Mouse (Mus musculus) mouse embryonic stem cell (cell line): Measurements from ENCODE around the gene Gh.
"Not testable (repeated sequence)": the region's sequence is repeated elsewhere in the genome, so short reads cannot be mapped to it uniquely, and the experiment has no call there.

Experiments used
- in situ Hi-C, 2 experiments: fragments of 300-500 bp; cut with MboI; formaldehyde crosslinking; loops; 1 replicate in 1 of 2; 3 replicates in 1 of 2; pipeline ENCODE4 v1.14.3; 2019 to 2020; ENCODE audit warnings: low sequenced_read_pairs in 2 of 2, low pct_unique_long_range_greater_than_20kb in 1 of 2, mixed read lengths in 1 of 2; ENCODE audit not compliant: unreplicated experiment in 1 of 2

The Gh gene

DNA sequence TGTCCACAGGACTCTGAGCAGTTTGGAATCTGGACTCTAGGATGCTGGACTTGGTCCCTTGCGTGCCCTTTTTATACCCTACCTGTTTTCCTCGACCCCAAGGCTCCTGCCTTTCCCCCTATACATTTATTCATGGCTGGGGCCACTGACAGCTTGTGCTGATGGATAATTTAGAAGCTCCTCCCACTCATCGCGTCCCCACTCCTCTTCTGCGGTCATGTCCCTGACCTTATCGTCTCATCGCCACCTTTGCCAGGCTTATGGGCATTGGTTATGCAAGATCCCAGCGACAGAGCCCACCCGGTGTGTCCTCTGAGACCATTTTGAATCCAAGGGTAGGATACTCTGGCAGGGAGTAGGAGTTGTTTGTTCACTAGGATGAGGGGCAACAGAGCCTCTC is at the start of gene Gh:
TSS of gene Gh (minus strand) at position 101 of the 400 bp plus-strand sequence.
- in situ Hi-C loops, result no loop called here

DNA sequence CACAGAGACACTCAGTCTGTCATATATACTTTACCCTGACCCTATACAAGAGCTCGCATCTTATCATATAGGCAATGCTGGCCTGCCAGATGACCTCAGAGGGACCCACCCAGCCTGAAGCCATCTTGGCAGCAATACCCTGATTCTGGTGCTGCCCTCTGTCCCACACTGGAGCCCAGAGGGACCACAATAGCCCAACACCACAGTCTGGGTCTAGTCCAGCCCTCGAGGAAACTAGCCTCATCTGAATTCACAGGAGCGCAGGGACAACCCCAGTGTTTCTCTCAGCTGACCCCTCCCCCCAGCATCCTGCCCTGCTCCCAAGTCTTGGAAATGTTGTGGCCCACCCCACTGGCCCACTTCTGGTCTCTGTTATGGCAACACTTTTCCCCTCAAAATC is 49.6 kb upstream of the Gh start:
- in situ Hi-C loops, result no loop called here

DNA sequence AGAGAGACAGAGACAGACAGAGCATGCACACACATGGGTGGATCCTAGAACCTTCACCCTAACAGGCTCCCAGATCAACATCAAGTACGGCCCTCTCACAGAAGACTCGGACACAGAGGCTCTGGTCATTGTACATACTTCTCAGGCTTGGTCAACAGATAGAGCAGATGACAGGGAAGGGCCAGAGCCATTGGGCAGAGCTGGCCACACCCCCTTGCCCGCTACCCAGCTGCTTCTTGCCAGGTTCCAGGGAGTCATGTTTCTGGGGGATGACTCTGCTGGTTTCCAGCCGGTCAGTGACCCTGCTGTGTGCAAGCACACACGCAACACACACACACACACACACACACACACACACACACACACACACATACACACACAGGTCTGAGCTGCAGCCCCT is 49.2 kb upstream of the Gh start:
- in situ Hi-C loops, result no loop called here

DNA sequence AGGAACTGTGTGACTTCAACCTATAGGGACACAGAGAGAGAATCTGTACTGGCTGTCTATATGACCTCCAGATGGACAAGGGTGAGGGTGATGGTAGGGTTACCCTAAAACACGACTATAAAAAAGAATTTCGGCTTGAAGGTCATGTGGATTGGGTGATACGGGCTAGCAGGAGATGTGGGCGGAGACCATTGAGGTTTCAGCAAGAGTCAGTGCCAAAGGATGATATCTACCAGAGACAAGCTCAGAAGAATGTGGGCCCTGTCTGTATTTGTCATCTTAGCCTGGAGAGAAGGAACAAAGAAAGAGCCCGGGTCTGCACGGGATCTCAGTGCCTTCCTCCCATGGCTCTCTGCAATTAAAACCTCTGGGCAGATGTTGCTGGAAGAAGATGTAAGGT is 48.1 kb upstream of the Gh start:
- in situ Hi-C loops, result no loop called here

DNA sequence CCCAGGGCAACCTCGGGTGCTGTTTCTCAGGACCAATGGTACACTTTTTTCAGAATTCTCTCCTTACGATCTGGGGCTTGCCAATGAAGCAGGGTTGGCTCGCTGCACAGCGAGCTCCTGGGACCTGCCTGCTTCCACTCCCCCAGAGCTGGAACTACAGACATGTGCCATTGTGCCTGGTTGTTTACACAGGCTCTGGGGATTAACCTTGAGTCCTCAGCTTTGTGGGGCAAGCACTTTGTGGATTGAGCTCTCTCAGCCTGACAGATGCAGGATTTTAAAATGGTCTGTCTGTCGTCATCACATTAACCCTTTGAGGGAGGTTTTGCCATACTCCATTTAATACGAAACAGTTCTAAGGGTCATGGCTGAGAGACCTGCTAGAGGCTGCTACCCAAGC is 43.2 kb upstream of the Gh start:
- in situ Hi-C loops, result no loop called here

DNA sequence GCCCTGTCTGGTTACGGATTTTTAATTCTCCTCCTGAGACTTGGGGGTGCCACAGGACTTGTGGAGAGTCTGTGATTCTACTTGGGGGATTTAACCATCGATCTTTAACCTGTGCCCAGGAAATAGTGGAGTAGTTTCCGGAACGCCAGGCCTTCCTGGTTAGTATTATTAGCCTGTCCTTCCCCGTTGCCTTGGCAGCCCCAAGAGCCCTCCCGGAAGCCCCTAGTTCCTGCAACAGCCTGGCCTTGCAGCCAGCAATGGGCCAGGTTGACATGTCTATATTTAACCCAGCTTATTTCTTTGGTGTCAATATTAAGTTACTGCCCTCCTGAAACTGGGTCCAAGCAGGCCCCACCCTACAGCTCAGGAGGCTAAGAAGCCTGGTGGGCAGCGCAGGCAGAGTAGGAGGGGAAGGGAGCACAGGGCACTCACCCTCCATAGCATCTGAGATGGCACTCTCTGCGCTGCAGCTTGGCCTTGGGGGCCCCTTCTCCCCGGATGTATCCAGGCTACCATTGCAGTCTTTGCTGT is 39.4 kb upstream of the Gh start:
- in situ Hi-C loops, result no loop called here

DNA sequence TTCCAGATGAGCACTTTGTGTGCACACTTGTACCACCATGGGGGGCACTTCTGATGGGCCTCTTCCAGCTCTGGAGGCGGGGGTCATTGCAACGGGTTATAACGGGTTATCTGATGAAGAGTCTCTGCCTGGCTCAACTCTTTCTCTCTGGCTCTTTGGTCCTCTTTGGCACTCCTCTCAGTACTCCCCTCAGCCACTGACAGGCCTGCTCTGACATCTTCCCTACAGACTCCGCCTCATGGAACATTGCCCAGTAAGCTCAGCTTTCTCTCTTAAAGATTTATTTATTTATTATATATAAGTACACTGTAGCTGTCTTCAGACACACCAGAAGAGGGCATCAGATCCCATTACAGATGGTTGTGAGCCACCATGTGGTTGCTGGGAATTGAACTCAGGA is 37.7 kb upstream of the Gh start:
- in situ Hi-C loops, result not testable (repeated sequence)

DNA sequence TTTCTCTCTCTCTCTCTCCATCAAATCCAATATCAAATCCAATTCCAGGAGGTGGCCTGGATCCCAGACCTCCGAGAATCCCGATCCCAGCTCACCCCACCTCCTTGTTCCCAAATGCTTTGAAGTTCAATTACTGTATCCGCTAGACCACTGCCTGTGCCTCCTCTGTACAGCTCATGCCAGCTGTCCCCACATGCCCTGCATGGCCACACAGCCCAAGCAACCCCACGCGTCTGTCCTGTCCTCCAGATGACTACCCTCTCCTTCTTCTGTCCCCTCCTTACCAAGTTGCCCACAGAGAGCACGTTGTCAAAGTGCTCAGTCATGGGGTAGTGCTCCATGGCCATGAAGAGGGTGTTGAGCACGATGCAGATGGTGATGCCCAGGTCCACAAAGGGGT is 37.2 kb upstream of the Gh start:
- in situ Hi-C loops, result no loop called here

DNA sequence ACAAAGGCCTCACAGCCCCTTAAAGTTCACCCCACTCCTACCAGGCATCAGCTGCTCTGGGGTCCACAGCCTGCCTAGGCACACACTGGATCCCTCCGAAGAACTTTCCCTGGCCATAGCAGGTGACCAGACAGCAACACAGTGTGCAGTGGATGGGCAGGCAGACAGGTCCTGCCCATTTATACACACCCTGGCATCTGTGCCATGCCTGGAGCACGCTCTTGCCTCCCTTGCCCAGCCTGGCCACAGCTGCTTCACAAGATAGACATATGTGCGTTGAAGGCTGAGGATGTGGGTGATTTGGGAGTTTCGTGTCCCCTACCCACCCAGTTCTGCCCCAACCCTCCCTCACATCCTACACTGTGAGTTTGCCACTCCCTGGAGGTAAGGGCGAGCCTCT is 36.4 kb upstream of the Gh start:
- in situ Hi-C loops, result no loop called here

DNA sequence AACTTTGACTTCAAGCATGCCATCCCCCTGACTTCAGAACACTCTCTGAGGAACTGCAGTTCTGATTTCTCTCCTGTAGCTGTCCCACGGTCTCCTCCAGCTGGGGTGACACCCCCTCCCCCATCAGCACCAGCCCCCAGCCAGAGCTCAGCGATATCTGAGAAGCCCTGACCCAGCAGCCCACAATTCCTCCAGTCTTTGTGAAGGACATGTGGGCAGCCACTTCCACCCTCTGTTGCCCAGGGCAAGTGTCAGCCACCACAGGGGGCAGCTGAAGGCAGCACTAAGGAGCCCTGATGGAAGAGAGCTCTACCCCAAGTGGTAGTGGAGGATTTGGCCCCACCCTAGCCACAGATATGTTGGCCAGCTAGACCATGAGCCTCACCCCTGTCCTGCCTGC is 32.4 kb upstream of the Gh start:
- in situ Hi-C loops, result no loop called here

DNA sequence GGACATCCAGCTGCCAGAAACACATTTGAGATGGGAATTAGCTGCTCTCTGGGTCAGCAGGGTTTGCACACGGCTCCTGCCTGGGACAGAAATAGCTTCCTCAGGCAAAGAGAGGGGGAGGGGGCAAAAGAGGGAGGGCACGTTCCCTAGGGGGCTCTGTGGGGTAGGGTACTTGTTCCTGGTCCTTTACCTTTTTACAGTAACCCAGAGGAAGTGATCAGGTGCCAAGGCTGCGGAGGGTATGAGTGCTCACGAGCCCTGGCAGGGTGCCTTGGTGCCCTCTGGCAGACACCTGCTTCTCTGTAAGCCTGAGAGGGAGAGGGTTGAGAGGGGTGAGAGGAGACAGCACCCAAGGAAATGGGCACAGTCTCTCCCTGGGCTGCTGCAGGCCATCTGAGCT is 30.8 kb upstream of the Gh start:
- in situ Hi-C loops, result no loop called here

DNA sequence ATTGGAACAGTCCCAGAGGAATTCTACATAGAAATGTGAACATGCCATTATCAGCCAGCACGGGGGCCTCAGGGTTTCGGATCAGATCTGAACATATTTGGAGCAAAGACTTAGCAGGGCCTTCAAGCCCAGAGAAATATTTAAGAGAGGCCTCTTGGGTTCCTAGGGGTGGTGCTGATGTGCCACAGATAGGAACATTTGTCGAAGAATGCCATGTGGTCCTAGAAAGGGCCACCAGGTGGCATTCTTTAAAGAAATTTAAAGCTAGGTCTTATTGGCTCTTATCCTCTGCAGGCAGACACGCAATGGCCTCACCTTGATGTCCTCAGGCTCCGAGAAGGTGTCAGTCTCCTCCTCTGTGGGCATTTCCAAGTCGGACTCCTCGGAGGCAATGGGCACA is 28.0 kb upstream of the Gh start:
- in situ Hi-C loops, result no loop called here

DNA sequence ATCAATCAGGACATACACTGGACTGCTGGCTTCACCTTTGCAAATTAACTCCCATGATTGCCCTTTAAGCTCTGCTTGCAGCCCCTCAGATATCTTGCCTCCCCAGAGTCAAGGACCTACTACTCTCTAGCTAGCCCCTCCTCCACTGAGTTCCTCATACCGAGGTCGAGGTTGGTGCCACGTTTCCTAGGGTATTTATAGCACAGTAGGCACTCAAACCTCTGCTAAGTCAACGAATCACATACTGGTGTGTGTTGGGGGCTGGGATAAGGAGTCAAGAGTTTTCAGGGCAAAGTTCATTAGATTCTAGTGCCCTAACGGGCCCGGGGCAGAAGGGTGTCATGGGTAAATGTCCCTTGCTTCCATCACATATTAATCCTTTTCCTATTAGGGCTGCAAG is 27.5 kb upstream of the Gh start:
- in situ Hi-C loops, result no loop called here

DNA sequence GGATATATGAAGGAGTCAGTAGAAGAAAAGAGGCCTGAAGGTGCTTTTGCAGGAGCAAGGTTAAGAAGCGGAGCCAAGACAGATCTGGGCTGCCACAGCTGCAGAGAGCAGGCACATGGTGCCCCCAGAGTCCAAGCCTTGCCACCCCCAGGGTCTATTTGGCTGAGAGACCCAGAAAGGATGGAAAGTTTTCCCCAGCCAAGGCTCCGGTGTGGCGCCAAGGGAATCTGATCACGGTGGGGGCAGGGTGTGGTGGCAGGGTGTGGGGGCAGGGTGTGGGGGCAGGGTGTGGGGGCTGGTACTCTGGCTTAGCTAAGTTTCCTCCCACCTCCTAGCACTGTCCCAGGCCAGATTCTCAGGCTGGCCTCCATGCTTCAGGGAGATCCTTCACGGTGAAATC is 26.9 kb upstream of the Gh start:
- in situ Hi-C loops, result no loop called here

DNA sequence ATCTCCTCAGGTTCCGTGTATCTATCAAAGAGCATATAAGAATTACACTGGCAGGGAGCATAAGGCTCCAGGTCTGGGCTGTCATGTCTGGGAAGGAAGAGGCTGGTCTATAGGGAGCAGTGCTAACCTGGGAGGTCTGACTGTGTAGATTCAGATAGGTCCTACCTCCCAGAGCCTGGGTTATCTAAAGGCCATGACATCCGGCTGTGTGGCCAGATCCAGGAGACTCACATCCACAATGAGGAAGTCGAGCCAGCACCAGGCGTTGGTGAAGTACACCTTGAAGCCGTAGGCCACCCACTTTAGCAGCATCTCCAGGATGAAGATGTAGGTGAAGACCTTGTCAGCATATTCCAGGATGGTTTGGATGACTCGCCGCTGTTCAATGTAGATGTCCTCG is 24.8 kb upstream of the Gh start:
- in situ Hi-C loops, result no loop called here

DNA sequence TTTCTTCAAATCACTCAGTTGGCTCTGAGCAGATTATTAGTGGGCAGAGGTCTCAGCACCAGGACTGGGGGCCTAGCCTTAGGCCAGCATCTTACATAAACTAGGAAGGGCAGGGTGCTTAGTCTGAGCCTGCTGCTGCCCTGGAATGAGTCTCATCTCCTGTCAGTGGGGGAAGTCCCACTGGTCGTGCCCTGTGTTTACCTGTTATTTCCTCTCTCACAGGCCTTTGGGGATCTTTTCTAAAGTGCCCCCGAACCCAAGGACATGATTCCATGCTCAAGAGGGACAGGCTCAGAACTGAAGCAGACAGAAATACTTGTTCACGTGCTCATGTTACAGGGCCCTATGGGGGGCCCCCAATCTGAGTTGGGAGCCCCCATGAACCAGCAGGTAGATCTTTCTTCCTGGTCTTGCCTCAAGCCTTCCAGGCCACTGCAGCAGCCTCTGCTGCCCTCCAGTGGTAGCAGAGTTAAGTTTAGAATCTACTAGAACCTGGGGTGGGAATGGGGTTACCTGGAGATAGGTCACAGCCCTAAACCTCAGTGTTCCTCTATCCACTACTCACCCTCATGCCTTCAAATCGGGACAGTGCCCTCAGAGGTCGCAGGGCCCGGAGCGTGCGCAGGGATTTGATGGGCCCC is 24.0 kb upstream of the Gh start:
- in situ Hi-C loops, result no loop called here

DNA sequence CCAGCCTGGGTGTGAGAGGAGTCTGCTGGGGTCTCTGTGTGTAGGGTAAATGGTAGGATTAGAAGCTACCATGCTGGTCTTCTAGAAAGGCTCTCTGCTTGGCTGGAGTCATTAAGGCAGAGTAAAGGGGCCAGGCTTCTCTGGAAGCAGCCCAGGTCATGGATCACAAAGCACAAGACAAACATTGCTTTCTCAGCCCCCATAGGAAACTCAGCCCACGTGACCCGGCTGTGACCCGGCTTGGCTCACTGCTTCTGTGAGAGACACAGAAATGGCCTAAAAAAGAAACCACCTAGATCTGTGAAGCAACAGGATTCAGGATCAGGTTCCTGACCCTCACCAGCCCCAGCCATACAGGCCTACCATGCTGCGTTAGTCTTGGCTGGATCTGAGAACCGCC is 23.2 kb upstream of the Gh start:
- in situ Hi-C loops, result no loop called here

DNA sequence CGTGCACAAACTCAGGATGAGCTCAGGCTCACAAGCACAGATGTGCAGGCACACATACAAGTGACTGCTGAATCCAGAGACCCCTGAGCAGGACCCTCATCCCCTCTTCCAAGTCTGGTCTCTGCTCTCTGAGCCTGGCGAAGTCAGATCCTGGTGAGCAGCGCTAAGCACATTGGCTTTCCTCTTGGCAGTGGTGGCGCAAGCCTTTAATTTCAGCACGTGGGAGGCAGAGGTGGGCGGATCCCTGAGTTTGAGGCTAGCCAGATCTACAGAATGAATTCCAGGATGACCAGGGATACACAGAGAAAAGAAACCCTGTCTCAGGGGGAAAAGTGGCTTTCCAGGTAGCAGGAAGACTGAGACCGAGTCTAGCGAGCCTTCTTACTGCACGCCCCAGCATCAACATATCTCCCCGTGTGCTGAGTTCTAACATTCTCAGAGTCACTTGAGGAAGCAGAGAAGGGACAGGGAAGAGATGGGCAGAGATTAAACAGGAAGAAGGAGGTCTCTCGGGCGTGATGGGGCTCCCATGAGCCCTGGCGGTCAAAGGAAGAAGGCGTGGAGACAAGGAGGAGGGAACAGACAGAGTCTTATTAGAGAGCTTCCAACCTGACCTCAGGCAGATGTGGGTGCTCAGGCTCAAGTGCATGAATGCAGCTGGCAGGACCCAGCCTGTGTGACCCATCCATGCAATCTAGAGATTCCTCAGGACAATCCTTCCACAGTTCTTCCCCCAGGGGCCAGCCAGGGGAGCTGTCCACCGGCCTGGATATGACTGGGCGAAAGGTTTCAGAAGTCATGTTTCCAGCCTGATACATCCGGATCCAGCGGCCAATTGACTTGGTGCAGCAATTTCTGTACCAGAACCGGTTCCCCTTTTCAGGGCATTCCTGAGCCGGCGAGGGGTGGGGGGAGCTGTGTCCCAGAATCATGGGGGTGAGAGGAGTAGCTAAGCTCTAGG is 17.0 kb upstream of the Gh start:
- in situ Hi-C loops, result no loop called here

DNA sequence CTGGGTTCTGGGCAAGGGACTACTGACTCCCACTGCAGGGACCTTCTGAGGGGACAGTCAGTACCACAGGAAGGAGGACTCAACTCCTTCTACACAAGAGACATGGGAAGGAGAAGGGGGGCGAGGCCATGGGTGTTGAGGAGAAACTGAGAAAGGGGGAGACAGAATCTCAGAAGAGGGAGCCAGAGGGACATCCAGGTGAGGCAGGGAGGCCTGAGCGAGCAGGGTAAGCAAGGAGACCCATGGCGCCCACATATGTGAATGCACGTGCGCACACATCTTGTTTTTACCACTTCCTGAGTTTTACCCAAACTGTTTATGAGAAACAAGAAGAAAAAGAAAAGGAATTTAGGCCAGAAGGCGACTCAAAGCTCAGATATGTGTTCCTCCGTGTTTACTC is 16.1 kb upstream of the Gh start:
- in situ Hi-C loops, result no loop called here

DNA sequence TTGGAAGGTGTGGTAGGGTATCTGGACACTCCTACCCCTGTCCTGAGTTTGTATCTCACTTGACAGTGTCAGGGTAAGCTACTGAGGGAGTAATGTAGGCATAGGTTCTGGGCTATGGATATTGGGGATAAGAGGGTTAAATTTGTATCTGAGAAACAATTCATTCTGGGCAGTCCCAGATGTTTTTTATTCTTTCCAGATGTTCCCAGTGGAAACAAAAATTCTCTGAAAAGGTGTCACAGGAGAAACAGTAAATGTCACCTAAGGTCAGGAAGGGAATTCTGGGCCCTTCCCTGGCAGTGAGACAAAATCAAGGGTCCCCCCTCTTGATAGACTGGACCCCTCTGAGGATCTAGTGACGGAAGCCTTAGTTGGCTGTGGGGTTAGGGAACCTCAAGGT is 14.8 kb upstream of the Gh start:
- in situ Hi-C loops, result no loop called here
